Mouse (Mus musculus) heart, embryonic 15.5 days (tissue): Measurements from ENCODE around the gene Bahcc1. TPM values are rescaled to one million over a fixed set of nuclear protein-coding genes. Genes with fewer than 3 reads are reported as not detected.

Experiments used
- ATAC-seq: fragments of 200-750 bp; cut with Nextera tagmentation; replicated peaks from 2 replicates; pipeline ENCODE4 v1.8.0; 2017; ENCODE audit warnings: low read depth, moderate TSS enrichment; ENCODE audit not compliant: insufficient number of reproducible peaks, insufficient read depth, low FRiP score
- H3K27ac ChIP-seq: fragments of 300-500 bp; sonication (generic); 2 replicates; pipeline ENCODE4 v1.5.1; 2015; ENCODE audit warnings: mild to moderate bottlenecking, inconsistent platforms
- H3K27me3 ChIP-seq: fragments of 300-500 bp; sonication (generic); 2 replicates; pipeline ENCODE4 v1.6.1; 2015; ENCODE audit warnings: inconsistent platforms
- H3K36me3 ChIP-seq: fragments of 300-500 bp; sonication (generic); 2 replicates; pipeline ENCODE4 v1.6.1; 2015; ENCODE audit warnings: mild to moderate bottlenecking, inconsistent platforms
- H3K4me1 ChIP-seq: fragments of 300-500 bp; sonication (generic); replicated peaks from 2 replicates; pipeline ENCODE4 v1.6.1; 2015; ENCODE audit warnings: inconsistent platforms
- H3K4me2 ChIP-seq: fragments of 300-500 bp; sonication (generic); 2 replicates; pipeline ENCODE4 v1.6.1; 2015; ENCODE audit warnings: inconsistent platforms, mild to moderate bottlenecking, moderate library complexity
- H3K4me3 ChIP-seq: fragments of 300-500 bp; sonication (generic); 2 replicates; pipeline ENCODE4 v1.5.1; 2015; ENCODE audit warnings: mild to moderate bottlenecking, inconsistent platforms
- H3K9ac ChIP-seq: fragments of 300-500 bp; sonication (generic); 2 replicates; pipeline ENCODE4 v1.6.1; 2015; ENCODE audit warnings: mild to moderate bottlenecking, inconsistent platforms
- H3K9me3 ChIP-seq: fragments of 300-500 bp; sonication (generic); replicated peaks from 2 replicates; pipeline ENCODE4 v1.6.1; 2016; ENCODE audit warnings: inconsistent platforms
- WGBS: fragments of 180-500 bp; shearing (Covaris S2); methylation state at CpG from one replicate; pipeline ENCODE4 v1.1.7; 2015; ENCODE audit warnings: mixed read lengths; 5-methylcytosine and 5-hydroxymethylcytosine counted together
- polyA plus RNA-seq: library from polyadenylated mRNA; unstranded; fragments of >200 nt; fragmentation: Nextera tagmentation; extraction: Ambion mirVana; gene quantifications from 2 replicates; pipeline ENCODE4 v1.2.1, GENCODE M21; 2015

The Bahcc1 gene
- polyA plus RNA-seq, 1 experiment from 2014 or later, result 4.2 TPM

GRCm38 (mm10) chr11:120296305-120297144 is 63.8 kb downstream of the Bahcc1 start:
- Histone ChIP-seq H3K9me3 (no peaks in the 10 kb centered on the region), H3K4me1 (peaks cover 36% of the 10 kb centered on the region), H3K36me3 (no peaks in the 10 kb centered on the region), H3K4me2 (no peak overlapping the region), H3K27ac (no peak overlapping the region), H3K27me3 (no peaks in the 10 kb centered on the region), H3K9ac (no peak overlapping the region), H3K4me3 (no peak overlapping the region)
- peak; percentile 16 for ATAC-seq
- 35% methylated on average over 13 of the region's 13 CpGs for WGBS

- Histone ChIP-seq H3K27me3 (no peaks in the 10 kb centered on the region), H3K4me2 (no peak overlapping the region), H3K9me3 (no peaks in the 10 kb centered on the region), H3K4me1 (peaks cover 30% of the 10 kb centered on the region), H3K36me3 (no peaks in the 10 kb centered on the region), H3K9ac (no peak overlapping the region), H3K4me3 (no peak overlapping the region), H3K27ac (no peak overlapping the region)
- no peak for ATAC-seq
- WGBS, result 76% methylated on average over 7 of the region's 7 CpGs
These were observed 65.0 kb downstream of the Bahcc1 start for GRCm38 (mm10) chr11:120297767-120298166.

GRCm38 (mm10) chr11:120298441-120299141 is 65.8 kb downstream of the Bahcc1 start:
- Histone ChIP-seq H3K4me2 (no peak overlapping the region), H3K4me3 (no peak overlapping the region), H3K9ac (no peak overlapping the region), H3K4me1 (peaks cover 23% of the 10 kb centered on the region), H3K36me3 (no peaks in the 10 kb centered on the region), H3K27me3 (no peaks in the 10 kb centered on the region), H3K9me3 (no peaks in the 10 kb centered on the region), H3K27ac (no peak overlapping the region)
- WGBS, result 83% methylated on average over 4 of the region's 4 CpGs
- ATAC-seq, result no peak

GRCm38 (mm10) chr11:120299484-120299883 is 66.7 kb downstream of the Bahcc1 start:
- Histone ChIP-seq H3K9ac (no peak overlapping the region), H3K27ac (no peak overlapping the region)
- ATAC-seq, result no peak

GRCm38 (mm10) chr11:120303119-120303518 is 70.4 kb downstream of the Bahcc1 start:
- no peaks in the 10 kb centered on the region for H3K36me3 ChIP-seq
- no peak for ATAC-seq
- H3K27me3 ChIP-seq, result no peaks in the 10 kb centered on the region
- no peak overlapping the region for H3K4me3 ChIP-seq
- H3K4me1 ChIP-seq, result peaks cover 45% of the 10 kb centered on the region
- 82% methylated on average over 9 of the region's 9 CpGs for WGBS
- no peak overlapping the region for H3K9ac ChIP-seq
- no peak overlapping the region for H3K4me2 ChIP-seq
- no peak overlapping the region for H3K27ac ChIP-seq
- no peaks in the 10 kb centered on the region for H3K9me3 ChIP-seq

More at GRCm38 (mm10) chr11:120299484-120299883, 66.7 kb downstream of the Bahcc1 start:
- H3K9me3 ChIP-seq, result no peaks in the 10 kb centered on the region
- no peaks in the 10 kb centered on the region for H3K27me3 ChIP-seq
- 33% methylated on average over 5 of the region's 5 CpGs for WGBS
- H3K4me1 ChIP-seq, result peaks cover 25% of the 10 kb centered on the region
- no peaks in the 10 kb centered on the region for H3K36me3 ChIP-seq
- H3K4me2 ChIP-seq, result no peak overlapping the region
- no peak overlapping the region for H3K4me3 ChIP-seq

GRCm38 (mm10) chr11:120303559-120304349 is 71.0 kb downstream of the Bahcc1 start:
- 79% methylated on average over 21 of the region's 21 CpGs for WGBS
- no peaks in the 10 kb centered on the region for H3K9me3 ChIP-seq
- no peak overlapping the region for H3K4me2 ChIP-seq
- peak overlapping the region; percentile 85 for H3K27ac ChIP-seq
- H3K27me3 ChIP-seq, result no peaks in the 10 kb centered on the region
- no peaks in the 10 kb centered on the region for H3K36me3 ChIP-seq
- no peak for ATAC-seq
- H3K4me3 ChIP-seq, result no peak overlapping the region
- H3K4me1 ChIP-seq, result peaks cover 45% of the 10 kb centered on the region
- H3K9ac ChIP-seq, result no peak overlapping the region

- no peak overlapping the region for H3K9ac ChIP-seq
- ATAC-seq, result no peak
- no peaks in the 10 kb centered on the region for H3K36me3 ChIP-seq
- WGBS, result 38% methylated on average over 5 of the region's 5 CpGs
- peak overlapping the region; percentile 85 for H3K27ac ChIP-seq
- no peaks in the 10 kb centered on the region for H3K9me3 ChIP-seq
- peak overlapping the region; percentile 59; the same call in 1 of the 2 replicates for H3K4me3 ChIP-seq
- peak overlapping the region; percentile 91 for H3K4me2 ChIP-seq
- H3K27me3 ChIP-seq, result no peaks in the 10 kb centered on the region
- peaks cover 44% of the 10 kb centered on the region for H3K4me1 ChIP-seq
These were observed 71.6 kb downstream of the Bahcc1 start for GRCm38 (mm10) chr11:120304350-120304694.

- Histone ChIP-seq H3K9ac (peak overlapping the region; percentile 66), H3K4me1 (peaks cover 37% of the 10 kb centered on the region), H3K27ac (peak overlapping the region; percentile 85), H3K4me3 (peak overlapping the region; percentile 59), H3K36me3 (no peaks in the 10 kb centered on the region), H3K9me3 (no peaks in the 10 kb centered on the region), H3K27me3 (no peaks in the 10 kb centered on the region), H3K4me2 (peak overlapping the region; percentile 91)
- under 1% methylated on average over 53 of the region's 53 CpGs for WGBS
- peak; percentile 95 for ATAC-seq
These were observed 72.3 kb downstream of the Bahcc1 start for GRCm38 (mm10) chr11:120304886-120305534.

GRCm38 (mm10) chr11:120305535-120306365 is 73.0 kb downstream of the Bahcc1 start:
- Histone ChIP-seq H3K4me3 (peak overlapping the region; percentile 59), H3K9ac (peak overlapping the region; percentile 64), H3K27me3 (no peaks in the 10 kb centered on the region), H3K4me1 (peaks cover 44% of the 10 kb centered on the region), H3K9me3 (no peaks in the 10 kb centered on the region), H3K4me2 (peak overlapping the region; percentile 91), H3K27ac (peak overlapping the region; percentile 85), H3K36me3 (no peaks in the 10 kb centered on the region)
- WGBS, result 25% methylated on average over 15 of the region's 15 CpGs
- no peak for ATAC-seq

- Histone ChIP-seq H3K4me1 (peaks cover 50% of the 10 kb centered on the region), H3K27me3 (no peaks in the 10 kb centered on the region), H3K9me3 (no peaks in the 10 kb centered on the region), H3K4me2 (peak overlapping the region; percentile 91; the same call in 1 of the 2 replicates), H3K4me3 (no peak overlapping the region), H3K27ac (no peak overlapping the region), H3K36me3 (no peaks in the 10 kb centered on the region), H3K9ac (no peak overlapping the region)
- 58% methylated on average over 12 of the region's 12 CpGs for whole genome bisulfite sequencing
- ATAC-seq, result no peak
These were observed 73.8 kb downstream of the Bahcc1 start for GRCm38 (mm10) chr11:120306366-120307131.
